Mouse (Mus musculus) limb, embryonic 13.5 days (tissue): Measurements from ENCODE around the gene Enc1. TPM values are rescaled to one million over a fixed set of nuclear protein-coding genes. Genes with fewer than 3 reads are reported as not detected.

Experiments
- ATAC-seq: fragments of 200-750 bp; cut with Nextera tagmentation; 2 replicates; pipeline ENCODE4 v1.8.0; 2017; ENCODE audit warnings: low read depth, moderate number of reproducible peaks, moderate TSS enrichment; ENCODE audit not compliant: low FRiP score
- H3K27ac ChIP-seq: fragments of 300-500 bp; sonication (generic); 2 replicates; pipeline ENCODE4 v1.5.1; 2015; ENCODE audit warnings: inconsistent platforms, mild to moderate bottlenecking, moderate library complexity
- H3K27me3 ChIP-seq: fragments of 300-500 bp; sonication (generic); 2 replicates; pipeline ENCODE4 v1.6.1; 2015; ENCODE audit warnings: mild to moderate bottlenecking, inconsistent platforms
- H3K36me3 ChIP-seq: fragments of 300-500 bp; sonication (generic); 2 replicates; pipeline ENCODE4 v1.6.1; 2015; ENCODE audit warnings: inconsistent platforms, mild to moderate bottlenecking, moderate library complexity
- H3K4me1 ChIP-seq: fragments of 300-500 bp; sonication (generic); 2 replicates; pipeline ENCODE4 v1.6.1; 2015; ENCODE audit warnings: inconsistent platforms
- H3K4me2 ChIP-seq: fragments of 300-500 bp; sonication (generic); replicated peaks from 2 replicates; pipeline ENCODE4 v1.6.1; 2015; ENCODE audit warnings: inconsistent platforms, mild to moderate bottlenecking, moderate library complexity
- H3K4me3 ChIP-seq: fragments of 300-500 bp; sonication (generic); 2 replicates; pipeline ENCODE4 v1.5.1; 2015; ENCODE audit warnings: moderate library complexity, mild to moderate bottlenecking, inconsistent platforms
- H3K9ac ChIP-seq: fragments of 300-500 bp; sonication (generic); 2 replicates; pipeline ENCODE4 v1.6.1; 2015; ENCODE audit warnings: mild to moderate bottlenecking, inconsistent platforms
- H3K9me3 ChIP-seq: fragments of 300-500 bp; sonication (generic); 2 replicates; pipeline ENCODE4 v1.6.1; 2016; ENCODE audit warnings: inconsistent platforms
- WGBS: fragments of 180-500 bp; shearing (Covaris S2); methylation state at CpG from one replicate; pipeline ENCODE4 v1.1.7; 2015; 5-methylcytosine and 5-hydroxymethylcytosine counted together
- polyA plus RNA-seq: library from polyadenylated mRNA; unstranded; fragments of >200 nt; fragmentation: Nextera tagmentation; extraction: Ambion mirVana; gene quantifications from 2 replicates; pipeline ENCODE4 v1.2.1, GENCODE M21; 2015

The Enc1 gene
- polyA plus RNA-seq = 8.2 and 8.9 TPM in 2 replicates

GRCm38 (mm10) chr13:97240965-97241786 is at the start of gene Enc1:
Gene Enc1 (plus strand): TSS chr13:97241105.
- Histone ChIP-seq H3K9me3 (no peaks in the 10 kb centered on the region), H3K9ac (peak within 1 kb of the TSS; percentile 94), H3K4me1 (peaks cover 71% of the 10 kb centered on the region), H3K36me3 (peaks cover 15% of the 10 kb centered on the region), H3K4me2 (peak within 1 kb of the TSS; percentile 93), H3K27me3 (0 out of 2 replicates have a peak, but pooled peaks cover 3% of the 10 kb centered on the region), H3K27ac (peak within 1 kb of the TSS; percentile 97), H3K4me3 (peak within 1 kb of the TSS; percentile 93)
- under 1% methylated on average over 72 of the region's 89 CpGs for WGBS
- ATAC-seq = peak; percentile 90

- WGBS = 89% methylated on average over 11 of the region's 11 CpGs
Measured at GRCm38 (mm10) chr13:97192649-97193048, 48.3 kb upstream of the Enc1 start.

GRCm38 (mm10) chr13:97193420-97193819 is 47.5 kb upstream of the Enc1 start:
- no peak overlapping the region for H3K4me2 ChIP-seq
- H3K4me1 ChIP-seq = peaks cover 16% of the 10 kb centered on the region; the same call in 1 of the 2 replicates
- no peak overlapping the region for H3K4me3 ChIP-seq
- no peaks in the 10 kb centered on the region for H3K27me3 ChIP-seq
- no peak for ATAC-seq
- no peak overlapping the region for H3K27ac ChIP-seq
- H3K9me3 ChIP-seq = no peaks in the 10 kb centered on the region
- H3K36me3 ChIP-seq = 0 out of 2 replicates have a peak, but pooled peaks cover 6% of the 10 kb centered on the region
- WGBS = 55% methylated on average over 7 of the region's 7 CpGs
- no peak overlapping the region for H3K9ac ChIP-seq

More at GRCm38 (mm10) chr13:97192649-97193048, 48.3 kb upstream of the Enc1 start:
- 0 out of 2 replicates have a peak, but pooled peaks cover 8% of the 10 kb centered on the region for H3K36me3 ChIP-seq
- peaks cover 14% of the 10 kb centered on the region; the same call in 1 of the 2 replicates for H3K4me1 ChIP-seq
- no peak overlapping the region for H3K4me3 ChIP-seq
- H3K9me3 ChIP-seq = no peaks in the 10 kb centered on the region
- ATAC-seq = no peak
- H3K9ac ChIP-seq = no peak overlapping the region
- H3K27me3 ChIP-seq = no peaks in the 10 kb centered on the region
- H3K4me2 ChIP-seq = no peak overlapping the region
- no peak overlapping the region for H3K27ac ChIP-seq

GRCm38 (mm10) chr13:97196186-97196924 is 44.5 kb upstream of the Enc1 start:
- peaks cover 16% of the 10 kb centered on the region; the same call in 1 of the 2 replicates for H3K4me1 ChIP-seq
- no peaks in the 10 kb centered on the region for H3K36me3 ChIP-seq
- H3K27ac ChIP-seq = no peak overlapping the region
- no peak for ATAC-seq
- WGBS = 70% methylated on average over 12 of the region's 12 CpGs
- H3K4me3 ChIP-seq = no peak overlapping the region
- H3K4me2 ChIP-seq = peak overlapping the region; percentile 84; the same call in 1 of the 2 replicates
- no peaks in the 10 kb centered on the region for H3K27me3 ChIP-seq
- H3K9me3 ChIP-seq = no peaks in the 10 kb centered on the region
- no peak overlapping the region for H3K9ac ChIP-seq

GRCm38 (mm10) chr13:97196925-97197218 is 44.0 kb upstream of the Enc1 start:
- H3K9ac ChIP-seq = no peak overlapping the region
- H3K9me3 ChIP-seq = no peaks in the 10 kb centered on the region
- no peak overlapping the region for H3K4me3 ChIP-seq
- ATAC-seq = no peak
- 82% methylated on average over 2 of the region's 2 CpGs for WGBS
- H3K27ac ChIP-seq = no peak overlapping the region
- no peaks in the 10 kb centered on the region for H3K27me3 ChIP-seq
- peak overlapping the region; percentile 84; the same call in 1 of the 2 replicates for H3K4me2 ChIP-seq
- H3K36me3 ChIP-seq = no peaks in the 10 kb centered on the region
- H3K4me1 ChIP-seq = peaks cover 16% of the 10 kb centered on the region; the same call in 1 of the 2 replicates

GRCm38 (mm10) chr13:97197932-97198562 is 42.9 kb upstream of the Enc1 start, which contains the start of gene Hexb:
Gene Hexb (minus strand): TSS chr13:97198357.
- Histone ChIP-seq H3K4me1 (peaks cover 16% of the 10 kb centered on the region; the same call in 1 of the 2 replicates), H3K27me3 (no peaks in the 10 kb centered on the region), H3K27ac (no peak within 1 kb of the TSS; the same call in 1 of the 2 replicates), H3K4me3 (peak within 1 kb of the TSS; percentile 75), H3K9me3 (no peaks in the 10 kb centered on the region), H3K36me3 (no peaks in the 10 kb centered on the region), H3K9ac (peak within 1 kb of the TSS; percentile 80), H3K4me2 (peak within 1 kb of the TSS; percentile 84)
- peak; percentile 93 for ATAC-seq
- under 1% methylated on average over 44 of the region's 45 CpGs for WGBS

- ATAC-seq = no peak
- H3K4me3 ChIP-seq = no peak overlapping the region
- peaks cover 16% of the 10 kb centered on the region; the same call in 1 of the 2 replicates for H3K4me1 ChIP-seq
- no peaks in the 10 kb centered on the region for H3K27me3 ChIP-seq
- no peaks in the 10 kb centered on the region for H3K36me3 ChIP-seq
- H3K9me3 ChIP-seq = no peaks in the 10 kb centered on the region
- whole genome bisulfite sequencing = 68% methylated on average over 2 of the region's 2 CpGs
- H3K9ac ChIP-seq = no peak overlapping the region
- no peak overlapping the region for H3K4me2 ChIP-seq
- no peak overlapping the region for H3K27ac ChIP-seq
Measured at GRCm38 (mm10) chr13:97199123-97199522, 41.8 kb upstream of the Enc1 start.

GRCm38 (mm10) chr13:97201076-97201475 is 39.8 kb upstream of the Enc1 start:
- no peaks in the 10 kb centered on the region for H3K27me3 ChIP-seq
- no peak overlapping the region for H3K27ac ChIP-seq
- no peak overlapping the region for H3K4me2 ChIP-seq
- H3K4me3 ChIP-seq = no peak overlapping the region
- H3K9ac ChIP-seq = no peak overlapping the region
- 68% methylated on average over 7 of the region's 7 CpGs for WGBS
- peaks cover 19% of the 10 kb centered on the region; the same call in 1 of the 2 replicates for H3K4me1 ChIP-seq
- no peak for ATAC-seq
- H3K36me3 ChIP-seq = no peaks in the 10 kb centered on the region
- no peaks in the 10 kb centered on the region for H3K9me3 ChIP-seq

GRCm38 (mm10) chr13:97201896-97202295 is 39.0 kb upstream of the Enc1 start:
- ATAC-seq = no peak
- 62% methylated on average over 4 of the region's 4 CpGs for WGBS

GRCm38 (mm10) chr13:97205052-97205701 is 35.7 kb upstream of the Enc1 start:
- H3K4me3 ChIP-seq = peak overlapping the region; percentile 35
- H3K36me3 ChIP-seq = no peaks in the 10 kb centered on the region
- 9% methylated on average over 18 of the region's 18 CpGs for WGBS
- H3K9ac ChIP-seq = peak overlapping the region; percentile 20; the same call in 1 of the 2 replicates
- no peaks in the 10 kb centered on the region for H3K27me3 ChIP-seq
- ATAC-seq = peak; percentile 82
- peak overlapping the region; percentile 23; the same call in 1 of the 2 replicates for H3K27ac ChIP-seq
- 0 out of 2 replicates have a peak, but pooled peaks cover 3% of the 10 kb centered on the region for H3K4me1 ChIP-seq
- H3K9me3 ChIP-seq = no peaks in the 10 kb centered on the region
- peak overlapping the region; percentile 59 for H3K4me2 ChIP-seq

More at GRCm38 (mm10) chr13:97201896-97202295, 39.0 kb upstream of the Enc1 start:
- Histone ChIP-seq H3K27me3 (no peaks in the 10 kb centered on the region), H3K4me3 (no peak overlapping the region), H3K27ac (no peak overlapping the region), H3K4me2 (no peak overlapping the region), H3K36me3 (no peaks in the 10 kb centered on the region), H3K4me1 (peaks cover 13% of the 10 kb centered on the region; the same call in 1 of the 2 replicates), H3K9ac (no peak overlapping the region), H3K9me3 (no peaks in the 10 kb centered on the region)

- Histone ChIP-seq H3K4me2 (no peak overlapping the region), H3K4me1 (0 out of 2 replicates have a peak, but pooled peaks cover 3% of the 10 kb centered on the region), H3K9ac (no peak overlapping the region), H3K27ac (no peak overlapping the region), H3K27me3 (no peaks in the 10 kb centered on the region), H3K9me3 (no peaks in the 10 kb centered on the region), H3K4me3 (no peak overlapping the region), H3K36me3 (no peaks in the 10 kb centered on the region)
- no peak for ATAC-seq
- WGBS = 87% methylated on average over 2 of the region's 2 CpGs
Measured at GRCm38 (mm10) chr13:97206046-97206445, 34.9 kb upstream of the Enc1 start.
